Mouse (Mus musculus) midbrain, postnatal 0 days (tissue): ENCODE results near the gene Chst4. TPM values are rescaled to one million over a fixed set of nuclear protein-coding genes. Genes with fewer than 3 reads are reported as not detected.

Source experiments
- ATAC-seq: fragments of 200-750 bp; cut with Nextera tagmentation; 2 replicates; pipeline ENCODE4 v1.8.0; 2017; ENCODE audit warnings: moderate number of reproducible peaks, mild to moderate bottlenecking, moderate TSS enrichment, moderate library complexity; ENCODE audit not compliant: low FRiP score
- DNase-seq: peaks from one replicate; pipeline ENCODE4 v3.0.0-alpha.2; 2015; ENCODE audit warnings: low spot score
- H3K27ac ChIP-seq: fragments of 300-500 bp; sonication (generic); 2 replicates; pipeline ENCODE4 v1.5.1; 2014; ENCODE audit warnings: low read depth, mild to moderate bottlenecking, low read length, mixed read lengths
- H3K27me3 ChIP-seq: fragments of 300-500 bp; sonication (generic); 2 replicates; pipeline ENCODE4 v1.6.1; 2014; ENCODE audit warnings: low read length, control low read depth, mixed read lengths; ENCODE audit not compliant: insufficient read depth
- H3K36me3 ChIP-seq: fragments of 300-500 bp; sonication (generic); 2 replicates; pipeline ENCODE4 v1.6.1; 2014; ENCODE audit warnings: low read length, control low read depth, mixed read lengths; ENCODE audit not compliant: insufficient read depth
- H3K4me1 ChIP-seq: fragments of 300-500 bp; sonication (generic); 2 replicates; pipeline ENCODE4 v1.6.1; 2014; ENCODE audit warnings: mild to moderate bottlenecking, control low read depth, antibody characterized with exemption, low read length, mixed read lengths; ENCODE audit not compliant: insufficient read depth
- H3K4me2 ChIP-seq: fragments of 300-500 bp; sonication (generic); 2 replicates; pipeline ENCODE4 v1.6.1; 2014; ENCODE audit warnings: low read depth, mild to moderate bottlenecking, low read length, mixed read lengths; ENCODE audit not compliant: poor library complexity, severe bottlenecking
- H3K4me3 ChIP-seq: fragments of 300-500 bp; sonication (generic); 2 replicates; pipeline ENCODE4 v1.5.1; 2014; ENCODE audit warnings: low read depth, mild to moderate bottlenecking, low read length, moderate library complexity
- H3K9ac ChIP-seq: fragments of 300-500 bp; sonication (generic); replicated peaks from 2 replicates; pipeline ENCODE4 v1.6.1; 2014; ENCODE audit warnings: mild to moderate bottlenecking, low read length, moderate library complexity, mixed read lengths; ENCODE audit not compliant: poor library complexity, severe bottlenecking
- H3K9me3 ChIP-seq: fragments of 300-500 bp; sonication (generic); 2 replicates; pipeline ENCODE4 v1.6.1; 2016; ENCODE audit warnings: low read length, control low read depth
- CTCF ChIP-seq: IDR thresholded peaks from 2 replicates; pipeline ENCODE4 v1.5.1; 2016; ENCODE audit warnings: antibody characterized with exemption, mild to moderate bottlenecking
- WGBS: fragments of 180-500 bp; shearing (Covaris S2); extraction: QIAGEN DNeasy Blood & Tissue Kit; methylation state at CpG from one replicate; pipeline ENCODE4 v1.1.7; 2014; 5-methylcytosine and 5-hydroxymethylcytosine counted together
- polyA plus RNA-seq: library from polyadenylated mRNA; unstranded; fragments of >200 nt; fragmentation: Nextera tagmentation; extraction: Ambion mirVana; gene quantifications from 2 replicates; pipeline ENCODE4 v1.2.1, GENCODE M21; 2015
- total RNA-seq: library from RNA; depleted of rRNA; stranded (reverse); fragments of >200 nt; gene quantifications from 2 replicates; pipeline ENCODE4 v1.2.3, GENCODE M21; 2014; rRNA removed

The Chst4 gene
- total and polyA plus RNA-seq, 2 experiments from 2014 or later: not detected

DNA sequence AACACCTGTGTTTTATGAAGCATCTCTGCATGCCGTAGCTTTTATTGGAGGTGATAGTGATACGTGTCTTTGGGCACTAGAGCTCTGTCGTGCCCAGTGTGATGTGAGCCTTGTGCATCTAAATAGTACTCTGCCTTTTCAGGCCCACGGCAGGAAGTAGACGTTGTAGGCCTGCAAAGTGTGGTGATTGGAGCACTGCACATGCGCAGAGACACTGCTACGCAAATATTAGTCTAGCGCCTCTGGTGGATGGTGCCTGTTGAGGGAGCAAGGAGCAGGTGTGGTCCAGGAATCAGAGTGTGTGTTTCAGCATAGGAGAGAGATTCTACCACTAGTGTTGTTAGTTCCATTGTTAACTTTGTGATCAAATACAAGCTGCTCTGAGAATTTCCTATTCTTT lies 50.4 kb downstream of the Chst4 start:
- TF ChIP-seq CTCF: no peak
- DNase-seq (no peak), ATAC-seq (no peak)
- Histone ChIP-seq H3K27me3 (no peaks in the 10 kb centered on the region), H3K9me3 (no peaks in the 10 kb centered on the region), H3K4me3 (no peak overlapping the region), H3K4me2 (no peak overlapping the region), H3K36me3 (no peaks in the 10 kb centered on the region), H3K4me1 (no peaks in the 10 kb centered on the region), H3K9ac (no peak overlapping the region), H3K27ac (no peak overlapping the region)
- WGBS: 89% methylated on average over 8 of the region's 8 CpGs

- Histone ChIP-seq H3K4me3 (no peak overlapping the region), H3K4me1 (peaks cover 4% of the 10 kb centered on the region; the same call in 1 of the 2 replicates), H3K9ac (no peak overlapping the region), H3K27ac (no peak overlapping the region), H3K4me2 (no peak overlapping the region), H3K9me3 (no peaks in the 10 kb centered on the region), H3K27me3 (no peaks in the 10 kb centered on the region), H3K36me3 (no peaks in the 10 kb centered on the region)
- TF ChIP-seq CTCF: no peak
- ATAC-seq (no peak), DNase-seq (no peak)
- 86% methylated on average over 7 of the region's 7 CpGs for WGBS
These were observed 51.8 kb downstream of the Chst4 start for GRCm38 (mm10) chr8:109987776-109988175.

DNA sequence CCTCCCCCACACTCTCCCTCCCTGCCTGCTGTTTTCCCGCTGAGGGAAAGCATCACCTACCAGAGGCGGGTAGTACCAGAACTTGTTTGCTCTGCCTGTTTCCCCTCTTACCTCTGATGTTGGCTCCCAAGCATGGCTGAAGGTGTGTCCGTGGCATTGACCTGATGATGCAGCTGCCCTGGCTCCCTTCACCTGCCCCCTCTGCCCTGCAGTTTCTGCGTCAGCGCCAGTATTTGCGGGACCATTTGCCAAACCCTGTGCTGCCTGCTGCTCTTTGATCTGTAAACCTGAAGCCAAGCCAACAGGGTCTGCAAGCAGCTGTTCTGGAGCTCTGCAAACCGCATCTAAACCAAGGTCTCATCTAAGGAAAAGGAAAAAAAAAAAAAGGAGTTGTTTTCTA lies 53.2 kb downstream of the Chst4 start:
- Histone ChIP-seq H3K4me3 (no peak overlapping the region), H3K27me3 (no peaks in the 10 kb centered on the region), H3K9ac (no peak overlapping the region), H3K4me2 (no peak overlapping the region), H3K27ac (no peak overlapping the region), H3K9me3 (no peaks in the 10 kb centered on the region), H3K4me1 (peaks cover 4% of the 10 kb centered on the region; the same call in 1 of the 2 replicates), H3K36me3 (no peaks in the 10 kb centered on the region)
- DNase-seq (peak; percentile 26), ATAC-seq (no peak)
- no peak for TF ChIP-seq CTCF
- 72% methylated on average over 7 of the region's 7 CpGs for WGBS

GRCm38 (mm10) chr8:109983944-109984343 lies 55.6 kb downstream of the Chst4 start:
- no peaks in the 10 kb centered on the region for H3K36me3 ChIP-seq
- H3K4me1 ChIP-seq: peaks cover 4% of the 10 kb centered on the region; the same call in 1 of the 2 replicates
- ATAC-seq: no peak
- no peak for TF ChIP-seq CTCF
- H3K4me2 ChIP-seq: no peak overlapping the region
- peak; percentile 75 for DNase-seq
- no peak overlapping the region; the same call in 1 of the 2 replicates for H3K9ac ChIP-seq
- no peak overlapping the region for H3K4me3 ChIP-seq
- peak overlapping the region; percentile 65 for H3K27ac ChIP-seq
- no peaks in the 10 kb centered on the region for H3K27me3 ChIP-seq
- 19% methylated on average over 5 of the region's 5 CpGs for WGBS
- H3K9me3 ChIP-seq: no peaks in the 10 kb centered on the region

- Histone ChIP-seq H3K4me1 (peaks cover 4% of the 10 kb centered on the region; the same call in 1 of the 2 replicates), H3K36me3 (no peaks in the 10 kb centered on the region), H3K4me2 (no peak overlapping the region), H3K27me3 (no peaks in the 10 kb centered on the region), H3K27ac (no peak overlapping the region), H3K9ac (no peak overlapping the region), H3K9me3 (no peaks in the 10 kb centered on the region), H3K4me3 (no peak overlapping the region)
- no peak for ATAC-seq
- WGBS: 74% methylated on average over 15 of the region's 15 CpGs
- no peak for TF ChIP-seq CTCF
- DNase-seq: no peak
These were observed 57.0 kb downstream of the Chst4 start for GRCm38 (mm10) chr8:109982386-109983105.

GRCm38 (mm10) chr8:109979339-109979738 lies 60.2 kb downstream of the Chst4 start:
- no peak for TF ChIP-seq CTCF
- Histone ChIP-seq H3K27me3 (no peaks in the 10 kb centered on the region), H3K4me1 (peaks cover 4% of the 10 kb centered on the region; the same call in 1 of the 2 replicates), H3K4me2 (no peak overlapping the region), H3K9ac (no peak overlapping the region), H3K9me3 (no peaks in the 10 kb centered on the region), H3K4me3 (no peak overlapping the region), H3K36me3 (no peaks in the 10 kb centered on the region), H3K27ac (no peak overlapping the region)
- WGBS: 72% methylated on average over 6 of the region's 6 CpGs
- no peak for ATAC-seq
- no peak for DNase-seq

Other genes with a start within 250 kb of the Chst4 start
- 11.6 and 14.7 TPM in 2 replicates for gene Phlpp2, start 171.2 kb downstream of the Chst4 start, total RNA-seq
- gene Phlpp2, start 171.2 kb downstream of the Chst4 start, polyA plus RNA-seq: 3.0 and 4.7 TPM in 2 replicates
- gene Marveld3, start 77.5 kb downstream of the Chst4 start, total RNA-seq: 0.47 and 1.4 TPM in 2 replicates
- gene Marveld3, start 77.5 kb downstream of the Chst4 start, polyA plus RNA-seq: 1.1 and 1.6 TPM in 2 replicates
- not detected in 2 replicates for gene Tat, start 49.3 kb downstream of the Chst4 start, total RNA-seq
- gene Tat, start 49.3 kb downstream of the Chst4 start, polyA plus RNA-seq: 0.14 and 0.15 TPM in 2 replicates
- gene Zfp612, start 40.0 kb upstream of the Chst4 start, total RNA-seq: 13.6 and 15.7 TPM in 2 replicates
- 16.5 and 16.7 TPM in 2 replicates for gene Zfp612, start 40.0 kb upstream of the Chst4 start, polyA plus RNA-seq
- not detected in 2 replicates for gene Gm21964, start 61.5 kb upstream of the Chst4 start, total RNA-seq
- gene Gm21964, start 61.5 kb upstream of the Chst4 start, polyA plus RNA-seq: not detected in 2 replicates
- not detected in 2 replicates for gene Gm17720, start 63.0 kb upstream of the Chst4 start, total RNA-seq
- not detected in 2 replicates for gene Gm17720, start 63.0 kb upstream of the Chst4 start, polyA plus RNA-seq
- 105 and 126 TPM in 2 replicates for gene Calb2, start 128.5 kb upstream of the Chst4 start, total RNA-seq
- 295 and 359 TPM in 2 replicates for gene Calb2, start 128.5 kb upstream of the Chst4 start, polyA plus RNA-seq
- gene Cmtr2, start 175.9 kb upstream of the Chst4 start, total RNA-seq: 17.1 and 19.1 TPM in 2 replicates
- 7.4 and 7.7 TPM in 2 replicates for gene Cmtr2, start 175.9 kb upstream of the Chst4 start, polyA plus RNA-seq
- gene Hydin, start 227.2 kb upstream of the Chst4 start, total RNA-seq: 0.52 and 0.88 TPM in 2 replicates
- 0.37 and 0.49 TPM in 2 replicates for gene Hydin, start 227.2 kb upstream of the Chst4 start, polyA plus RNA-seq